Mouse (Mus musculus): Measurements from ENCODE around the gene Htra1.

The Htra1 gene

DNA sequence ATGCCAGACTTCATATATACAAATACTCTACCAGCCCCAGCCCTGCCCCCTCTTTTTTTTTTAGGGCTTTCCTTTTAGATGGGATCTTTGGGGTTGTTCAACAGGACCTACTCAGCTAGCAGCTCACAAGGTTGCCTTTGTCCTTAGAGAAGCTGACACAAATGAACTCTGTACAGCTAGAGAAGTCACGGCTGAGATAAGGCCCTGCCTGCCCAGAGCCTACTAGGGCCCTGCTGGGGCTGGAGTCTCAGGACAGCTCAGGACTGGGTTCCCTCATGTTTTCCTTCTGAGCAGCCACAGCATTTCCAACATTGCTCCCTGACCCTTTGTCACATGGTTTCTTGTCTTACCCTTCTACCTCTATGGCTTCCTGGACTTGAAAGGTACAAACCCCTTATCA lies 91.6 kb downstream of the Htra1 start:
- DNase-seq = no peak

DNA sequence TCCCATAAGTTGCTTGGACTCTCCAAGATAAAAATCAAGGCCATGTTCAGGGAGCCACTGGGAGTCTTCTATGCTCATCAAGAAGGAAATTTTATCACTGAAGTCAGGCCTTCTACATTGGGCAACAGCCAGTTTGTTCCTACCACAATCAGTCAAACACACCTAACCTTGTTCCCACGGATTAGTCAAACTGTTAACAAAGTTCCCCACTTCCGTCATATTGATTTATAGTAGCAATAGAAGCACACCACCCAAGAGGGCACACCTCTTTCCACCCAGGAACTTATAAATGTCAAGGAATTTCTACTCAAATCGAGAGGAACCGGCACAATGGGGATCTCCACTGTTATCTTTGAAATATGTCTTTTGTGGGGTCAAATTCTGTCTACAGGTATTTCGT lies 95.8 kb downstream of the Htra1 start, which contains the start of gene Dmbt1:
Gene Dmbt1, plus strand, starts transcription at position 299 of the 400 bp plus-strand sequence.
- no peak for DNase-seq
